Mouse (Mus musculus) erythroblast, embryonic 14.5 days (primary cell): Measurements from ENCODE around the gene Dicer1. TPM values are rescaled to one million over a fixed set of nuclear protein-coding genes. Genes with fewer than 3 reads are reported as not detected.

Source experiments
- H3K27me3 ChIP-seq: 2 replicates; pipeline ENCODE4 v1.6.1; 2012; ENCODE audit warnings: inconsistent platforms; ENCODE audit not compliant: control insufficient read depth
- H3K36me3 ChIP-seq: 2 replicates; pipeline ENCODE4 v1.6.1; 2012; ENCODE audit warnings: mild to moderate bottlenecking, inconsistent platforms; ENCODE audit not compliant: control insufficient read depth
- H3K4me1 ChIP-seq: 2 replicates; pipeline ENCODE4 v1.6.1; 2012; ENCODE audit warnings: inconsistent platforms; ENCODE audit not compliant: control insufficient read depth
- H3K4me3 ChIP-seq: replicated peaks from 2 replicates; pipeline ENCODE3; 2012; ENCODE audit warnings: moderate library complexity, mild to moderate bottlenecking, inconsistent platforms
- H3K9me3 ChIP-seq: 2 replicates; pipeline ENCODE4 v1.6.1; 2012; ENCODE audit warnings: low read length, inconsistent platforms, mixed read lengths; ENCODE audit not compliant: control insufficient read depth
- GATA1 ChIP-seq: IDR thresholded peaks from 2 replicates; pipeline ENCODE4 v1.6.1; 2012; ENCODE audit warnings: low read length, inconsistent platforms, mixed read lengths
- TAL1 ChIP-seq: IDR thresholded peaks from 3 replicates; pipeline ENCODE4 v1.6.1; 2012; ENCODE audit warnings: low read length, inconsistent platforms, mixed read lengths
- polyA plus RNA-seq: library from polyadenylated mRNA; stranded (reverse); fragments of >175 nt; gene quantifications from 2 replicates; pipeline ENCODE4 v1.2.3, GENCODE M21; 2012

Gene Dicer1
- polyA plus RNA-seq, 1 experiment, result 0.42 TPM

- Histone ChIP-seq H3K36me3 (peaks cover 92% of the 10 kb centered on the region), H3K9me3 (no peaks in the 10 kb centered on the region), H3K4me3 (no peak overlapping the region), H3K27me3 (no peaks in the 10 kb centered on the region), H3K4me1 (peaks cover 8% of the 10 kb centered on the region)
- TF ChIP-seq GATA1 (no peak), TAL1 (no peak)
Measured at GRCm38 (mm10) chr12:104692864-104693263, 58.9 kb downstream of the Dicer1 start.

GRCm38 (mm10) chr12:104690412-104690811 lies 61.3 kb downstream of the Dicer1 start:
- Histone ChIP-seq H3K9me3 (no peaks in the 10 kb centered on the region), H3K36me3 (peaks cover 73% of the 10 kb centered on the region), H3K4me3 (no peak overlapping the region), H3K4me1 (no peaks in the 10 kb centered on the region), H3K27me3 (no peaks in the 10 kb centered on the region)
- no peak for TF ChIP-seq TAL1
- TF ChIP-seq GATA1, result no peak

DNA sequence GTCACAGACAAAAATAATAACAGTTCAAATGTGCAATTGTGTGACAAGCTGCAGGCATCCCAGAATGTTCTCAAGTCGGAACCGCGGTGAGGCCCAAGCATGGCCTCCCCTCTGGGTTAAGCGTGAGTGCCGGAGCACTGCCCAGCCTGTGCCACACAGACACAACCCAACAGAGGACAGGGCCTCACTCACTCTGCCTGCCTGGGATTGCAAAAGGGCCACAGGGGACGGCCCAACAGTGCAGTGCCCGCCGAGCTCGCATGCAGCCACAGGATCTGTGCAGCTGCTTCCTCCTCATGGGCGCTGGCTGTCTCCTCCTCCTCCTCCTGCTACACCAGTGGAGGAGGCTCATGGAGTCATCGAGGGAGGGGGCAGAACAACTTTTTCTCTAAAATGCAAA lies 62.9 kb downstream of the Dicer1 start:
- Histone ChIP-seq H3K9me3 (no peaks in the 10 kb centered on the region), H3K4me1 (no peaks in the 10 kb centered on the region), H3K4me3 (no peak overlapping the region), H3K27me3 (no peaks in the 10 kb centered on the region), H3K36me3 (peaks cover 58% of the 10 kb centered on the region)
- TF ChIP-seq GATA1, result no peak
- no peak for TF ChIP-seq TAL1

- TF ChIP-seq TAL1, result no peak
- TF ChIP-seq GATA1, result no peak
- H3K4me1 ChIP-seq, result no peaks in the 10 kb centered on the region
Measured at GRCm38 (mm10) chr12:104684411-104684931, 67.3 kb downstream of the Dicer1 start.

DNA sequence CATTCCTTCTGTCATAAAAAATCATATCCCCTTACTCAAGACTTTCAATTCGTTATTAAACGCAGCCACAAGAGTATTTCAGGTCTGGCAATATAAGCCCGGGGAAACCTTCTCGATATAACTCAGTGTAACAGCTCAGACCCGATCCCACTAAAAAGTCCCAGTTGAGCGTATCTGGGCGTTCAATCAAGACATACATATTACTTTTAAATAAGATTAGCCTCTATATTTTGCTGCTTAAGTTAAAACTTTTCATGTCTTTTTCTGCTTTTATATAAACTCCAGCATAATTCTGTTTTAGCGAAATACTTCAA lies 72.0 kb downstream of the Dicer1 start:
- H3K9me3 ChIP-seq, result peaks cover 14% of the 10 kb centered on the region
- no peaks in the 10 kb centered on the region for H3K4me1 ChIP-seq
- no peak overlapping the region for H3K4me3 ChIP-seq
- H3K27me3 ChIP-seq, result no peaks in the 10 kb centered on the region
- TF ChIP-seq TAL1 (no peak), GATA1 (no peak)
- H3K36me3 ChIP-seq, result no peaks in the 10 kb centered on the region

More at GRCm38 (mm10) chr12:104684411-104684931, 67.3 kb downstream of the Dicer1 start:
- Histone ChIP-seq H3K9me3 (peaks cover 11% of the 10 kb centered on the region), H3K4me3 (no peak overlapping the region), H3K27me3 (no peaks in the 10 kb centered on the region), H3K36me3 (peaks cover 15% of the 10 kb centered on the region)

DNA sequence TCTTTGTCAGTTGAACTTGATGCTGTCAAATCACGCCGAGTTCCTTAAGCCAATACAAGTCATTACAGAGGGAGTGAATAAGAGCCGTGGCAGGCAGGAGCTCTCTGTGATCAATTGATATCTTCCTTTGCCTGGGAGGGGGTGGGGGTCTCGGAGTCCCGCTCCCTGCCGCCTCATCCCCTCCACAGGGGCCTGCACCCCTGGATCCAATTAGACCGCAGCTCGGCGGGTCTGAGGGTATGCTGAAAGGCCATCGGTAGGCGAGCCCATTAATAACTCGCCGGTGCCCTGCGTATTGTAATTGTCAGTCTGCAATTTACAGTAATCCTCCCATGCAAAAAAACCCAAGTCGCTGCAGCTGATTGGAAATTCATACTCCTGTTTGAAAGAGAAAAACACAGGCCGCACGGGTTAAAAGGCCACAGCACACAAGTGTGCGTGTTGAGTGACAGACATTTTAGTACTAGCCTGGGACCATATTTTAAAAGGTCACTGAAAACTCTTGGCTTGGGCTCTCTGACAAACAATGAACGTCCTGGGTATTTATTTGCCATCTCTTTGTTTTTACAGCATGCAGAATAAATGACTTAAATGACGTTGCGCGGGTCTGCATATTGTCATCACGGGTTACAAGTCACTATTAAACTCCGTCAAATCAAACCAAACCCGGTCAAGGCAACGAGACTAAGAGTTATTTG lies 72.5 kb downstream of the Dicer1 start:
- no peaks in the 10 kb centered on the region for H3K27me3 ChIP-seq
- H3K4me3 ChIP-seq, result no peak overlapping the region
- H3K4me1 ChIP-seq, result no peaks in the 10 kb centered on the region
- no peaks in the 10 kb centered on the region for H3K36me3 ChIP-seq
- TF ChIP-seq GATA1 (no peak), TAL1 (no peak)
- peaks cover 14% of the 10 kb centered on the region for H3K9me3 ChIP-seq

GRCm38 (mm10) chr12:104678462-104678861 lies 73.3 kb downstream of the Dicer1 start:
- Histone ChIP-seq H3K27me3 (no peaks in the 10 kb centered on the region), H3K9me3 (peaks cover 13% of the 10 kb centered on the region), H3K36me3 (no peaks in the 10 kb centered on the region), H3K4me3 (no peak overlapping the region), H3K4me1 (no peaks in the 10 kb centered on the region)
- no peak for TF ChIP-seq GATA1

DNA sequence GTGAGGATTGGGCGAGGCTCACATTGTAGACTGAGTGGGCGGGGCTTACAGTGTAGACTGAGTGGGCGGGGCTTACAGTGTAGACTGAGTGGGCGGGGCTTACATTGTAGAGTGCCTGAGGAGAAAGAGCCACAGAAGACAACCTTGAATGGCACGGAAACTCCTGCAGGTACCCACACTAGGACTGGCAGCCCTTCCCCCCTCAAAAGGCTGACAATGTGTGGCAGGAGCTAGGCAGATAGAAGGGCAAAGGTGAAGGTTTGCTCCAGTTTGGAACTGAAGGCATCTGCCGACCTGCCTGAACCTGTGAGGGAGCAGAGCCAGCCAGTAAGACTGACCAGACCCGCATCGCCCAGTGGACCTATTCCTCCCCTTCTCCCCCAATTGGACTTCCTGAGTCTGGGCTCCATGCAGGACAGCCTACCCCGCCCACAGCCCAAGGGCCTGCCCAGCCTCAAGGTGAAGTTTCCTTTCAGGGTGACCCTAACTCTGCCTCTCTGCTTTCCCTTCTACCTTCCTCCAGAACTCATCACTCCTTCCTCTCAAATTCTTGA lies 74.3 kb downstream of the Dicer1 start:
- Histone ChIP-seq H3K4me3 (no peak overlapping the region), H3K27me3 (no peaks in the 10 kb centered on the region)
- TF ChIP-seq TAL1 (no peak), GATA1 (no peak)

GRCm38 (mm10) chr12:104676535-104677370 lies 75.0 kb downstream of the Dicer1 start:
- Histone ChIP-seq H3K27me3 (no peaks in the 10 kb centered on the region), H3K4me1 (no peaks in the 10 kb centered on the region), H3K36me3 (no peaks in the 10 kb centered on the region), H3K4me3 (no peak overlapping the region), H3K9me3 (peaks cover 5% of the 10 kb centered on the region)
- TF ChIP-seq GATA1 (no peak), TAL1 (no peak)

More for the DNA sequence above, 74.3 kb downstream of the Dicer1 start:
- H3K9me3 ChIP-seq, result peaks cover 5% of the 10 kb centered on the region
- H3K36me3 ChIP-seq, result no peaks in the 10 kb centered on the region
- no peaks in the 10 kb centered on the region for H3K4me1 ChIP-seq
